9 mouse cellular contexts compared by ENCODE assay signal in genomic region chr6:146114731-146115302, GRCm38 (mm10).
DNase-seq lines count a peak whose midpoint lies in the region; ATAC-seq lines count a peak whose summit lies in the region.
"Had no signal": no experiment of that assay in that cellular context is flagged by ENCODE, and none has a peak within 500 bp of the region (broad histone marks: within the 10 kb centered on the region; RNA-seq: fewer than 3 reads in every experiment).

No protein-coding gene starts in this region.

- H3K4me3 ChIP-seq in forebrain, embryonic 16.5 days (replicated peaks; ENCODE audit: low read length) = no peak overlapping the region
- H3K4me3 ChIP-seq in midbrain, embryonic 15.5 days = no peak overlapping the region

- DNase-seq in ES-CJ7 (ENCODE audit: low read depth, low spot score) = peak; percentile 7
- DNase-seq in brain, adult 2 months (ENCODE audit: low read depth, low spot score) = peak; percentile 81
- DNase-seq in ovary, postnatal 36 days (ENCODE audit: low spot score) = no peak
- no peak for DNase-seq in urinary bladder, postnatal 36 days (ENCODE audit: low spot score in 2 of 2)
- DNase-seq in left cerebral cortex, postnatal 36 days (ENCODE audit: low spot score in 2 of 2) = no peak
- DNase-seq in cerebellum, adult 8-10 months = no peak
- DNase-seq: lung, adult 18-20 months had no signal

- ATAC-seq in forebrain, embryonic 16.5 days = peak; percentile 60; the same call in 1 of the 2 replicates
- peak; percentile 71 for ATAC-seq in midbrain, embryonic 15.5 days (replicated peaks)

- H3K9me3 ChIP-seq in forebrain, embryonic 16.5 days (ENCODE audit: control insufficient read depth, low read length) = no peaks in the 10 kb centered on the region
- no peaks in the 10 kb centered on the region for H3K9me3 ChIP-seq in midbrain, embryonic 15.5 days

- no peaks in the 10 kb centered on the region for H3K27me3 ChIP-seq in forebrain, embryonic 16.5 days (replicated peaks; ENCODE audit: control insufficient read depth, insufficient read depth, low read length)
- H3K27me3 ChIP-seq in midbrain, embryonic 15.5 days (replicated peaks) = no peaks in the 10 kb centered on the region

- WGBS in forebrain, embryonic 16.5 days = 6% methylated on average over 12 of the region's 12 CpGs
- 4% methylated on average over 12 of the region's 12 CpGs for WGBS in midbrain, embryonic 15.5 days

- H3K4me1 ChIP-seq in forebrain, embryonic 16.5 days (replicated peaks; ENCODE audit: control insufficient read depth, insufficient read depth, low read length) = peaks cover 19% of the 10 kb centered on the region
- peaks cover 27% of the 10 kb centered on the region for H3K4me1 ChIP-seq in midbrain, embryonic 15.5 days

- peak overlapping the region; percentile 12; the same call in 1 of the 2 replicates for H3K9ac ChIP-seq in forebrain, embryonic 16.5 days (replicated peaks; ENCODE audit: low read depth, low read length)
- H3K9ac ChIP-seq in midbrain, embryonic 15.5 days = no peak overlapping the region

- H3K4me2 ChIP-seq in forebrain, embryonic 16.5 days (ENCODE audit: low read length) = peak overlapping the region; percentile 5
- H3K4me2 ChIP-seq in midbrain, embryonic 15.5 days = peak overlapping the region; percentile 24

- no peaks in the 10 kb centered on the region for H3K36me3 ChIP-seq in forebrain, embryonic 16.5 days (ENCODE audit: control insufficient read depth, insufficient read depth)
- no peaks in the 10 kb centered on the region for H3K36me3 ChIP-seq in midbrain, embryonic 15.5 days (replicated peaks)

- H3K27ac ChIP-seq in forebrain, embryonic 16.5 days (ENCODE audit: low read length) = no peak overlapping the region
- H3K27ac ChIP-seq in midbrain, embryonic 15.5 days = peak overlapping the region; percentile 7; the same call in 1 of the 2 replicates

- intact Hi-C loops in left cerebral cortex, postnatal 36 days (cut with DNase I) = no loop called here

Comparison
In these comparisons a context has a peak if more than half of its experiments do, and no peak if none do; other contexts are left out.
1. DNase-seq: peak in ES-CJ7 (single experiment) and brain, adult 2 months (single experiment); none in ovary, postnatal 36 days (single experiment), urinary bladder, postnatal 36 days (0 of 2), left cerebral cortex, postnatal 36 days (0 of 2) and cerebellum, adult 8-10 months (single experiment).